Mouse (Mus musculus): Measurements from ENCODE around the gene Poc5.

DNA sequence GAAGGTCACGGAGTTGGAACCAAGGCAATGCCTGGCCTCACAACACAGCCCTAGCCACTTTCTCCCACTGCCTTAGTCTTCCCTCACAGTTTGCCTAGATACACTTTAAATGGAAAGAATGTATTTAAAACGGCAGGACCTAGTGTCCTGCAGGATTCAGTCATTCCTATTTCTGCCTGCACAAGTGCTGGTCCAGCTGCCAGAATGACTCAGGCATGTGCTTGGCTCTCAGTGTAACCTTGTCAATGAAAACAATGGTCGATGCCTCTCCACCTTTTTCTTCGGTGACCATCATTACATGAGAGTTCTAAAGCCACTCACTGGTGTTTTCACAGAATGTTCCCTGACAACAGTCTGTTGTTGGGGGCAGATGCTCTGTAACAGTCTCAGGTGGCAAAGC, 30.4 kb downstream of the Poc5 start:
- TF ChIP-seq CTCF (IDR thresholded peaks at IDR 0.05) (no peak), EP300 (IDR thresholded peaks at IDR 0.05) (no peak)
